Mouse (Mus musculus): ENCODE data around the gene Zfp784.

- TF ChIP-seq MAX (IDR thresholded peaks at IDR 0.05; ENCODE audit: low read depth) (no peak), POLR2AphosphoS2 (IDR thresholded peaks at IDR 0.05; ENCODE audit: insufficient read length, low read depth) (peak; percentile 43), POLR2A (IDR thresholded peaks at IDR 0.05; ENCODE audit: insufficient read length, low read depth) (no peak), TCF12 (IDR thresholded peaks at IDR 0.05; ENCODE audit: insufficient read depth, poor library complexity, severe bottlenecking) (no peak), USF1 (IDR thresholded peaks at IDR 0.05; ENCODE audit: low read depth) (no peak), MYOD1 (IDR thresholded peaks at IDR 0.05; ENCODE audit: control insufficient read depth in 1 of 3, insufficient read length in 2 of 3, low read depth in 2 of 3) (no peak), E2F4 (IDR thresholded peaks at IDR 0.05; ENCODE audit: insufficient read depth) (no peak)
Measured at GRCm38 (mm10) chr7:5029543-5029942, 8.7 kb downstream of the Zfp784 start.

Data from myocyte (in vitro differentiated cells).